Mouse (Mus musculus): Measurements from ENCODE around the gene Ccn6. TPM values are rescaled to one million over a fixed set of nuclear protein-coding genes. Genes with fewer than 3 reads are reported as not detected.

Gene Ccn6
- polyA plus RNA-seq, 1 experiment from 2014 or later, result 0.24 TPM

DNA sequence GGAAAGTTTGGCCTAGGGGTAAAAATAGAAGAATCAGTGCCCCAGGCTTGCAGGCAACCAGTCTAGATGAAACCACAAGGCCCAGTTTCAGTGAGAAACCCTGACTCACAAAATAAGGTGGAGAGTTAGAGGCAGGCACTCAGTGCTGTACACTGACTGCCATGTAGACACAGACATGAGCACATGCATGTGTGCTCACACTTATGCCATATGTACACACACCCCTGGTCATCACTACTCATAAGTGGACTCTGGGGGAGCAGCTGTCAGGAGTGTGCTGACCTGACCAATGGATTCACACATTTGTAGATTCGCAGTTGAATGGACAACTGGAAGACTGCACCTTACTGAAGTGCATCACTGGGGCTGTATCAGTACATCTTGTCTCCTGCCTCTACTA is 2.2 kb downstream of the Ccn6 start:
- H3K27ac ChIP-seq (replicated peaks in 1 of 2; ENCODE audit: control insufficient read depth in 1 of 2, insufficient read depth in 1 of 2, low read depth in 2 of 2, low read length in 2 of 2), result no peak overlapping the region
- no peaks in the 10 kb centered on the region for H3K36me3 ChIP-seq (ENCODE audit: control insufficient read depth, insufficient read depth, low read length)
- H3K27me3 ChIP-seq (ENCODE audit: control insufficient read depth, insufficient read depth, low read length), result no peaks in the 10 kb centered on the region
- ATAC-seq (ENCODE audit: insufficient number of reproducible peaks, insufficient read depth, low FRiP score, low read depth), result no peak
- H3K9me3 ChIP-seq (ENCODE audit: control insufficient read depth, low read length), result no peaks in the 10 kb centered on the region
- no peak overlapping the region for H3K4me3 ChIP-seq (ENCODE audit: control insufficient read depth in 1 of 2, insufficient read depth in 1 of 2, low read depth in 1 of 2, low read length in 2 of 2)
- H3K9ac ChIP-seq (ENCODE audit: low read length), result no peak overlapping the region
- 88% methylated on average over 1 of the region's 1 CpGs for WGBS
- peaks cover 3 to 11% of the 10 kb centered on the region in 2 experiments; a peak in 3 of 4 replicates for H3K4me1 ChIP-seq (ENCODE audit: control insufficient read depth in 2 of 2, insufficient read depth in 2 of 2, low read length in 2 of 2)
- no peak overlapping the region for H3K4me2 ChIP-seq (ENCODE audit: low read length)

DNA sequence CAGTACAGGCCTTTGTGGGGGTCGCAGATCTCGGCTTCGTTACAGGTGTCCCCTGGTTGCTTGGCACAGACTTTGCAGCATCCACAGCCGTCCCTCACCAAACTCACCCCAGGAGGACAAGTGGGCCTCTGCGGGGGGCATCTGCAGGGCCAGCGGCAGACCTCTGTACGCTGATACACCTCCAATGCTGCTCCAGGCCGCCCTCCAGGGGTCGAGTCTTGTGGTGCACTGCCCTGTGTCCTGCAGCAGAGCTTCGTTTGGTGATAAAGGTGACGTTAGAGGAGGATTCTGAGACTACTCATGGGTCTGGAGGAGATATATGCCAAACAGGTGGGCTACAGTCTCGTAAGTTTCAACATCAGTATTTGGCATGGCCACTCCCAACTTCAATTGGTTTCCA is 5.3 kb downstream of the Ccn6 start:
- Histone ChIP-seq H3K9ac (ENCODE audit: low read length) (no peak overlapping the region), H3K27ac (replicated peaks in 1 of 2; ENCODE audit: control insufficient read depth in 1 of 2, insufficient read depth in 1 of 2, low read depth in 2 of 2, low read length in 2 of 2) (no peak overlapping the region), H3K4me1 (ENCODE audit: control insufficient read depth in 2 of 2, insufficient read depth in 2 of 2, low read length in 2 of 2) (peaks cover 0 to 5% of the 10 kb centered on the region in 2 experiments; a peak in 2 of 4 replicates), H3K4me3 (ENCODE audit: control insufficient read depth in 1 of 2, insufficient read depth in 1 of 2, low read depth in 1 of 2, low read length in 2 of 2) (no peak overlapping the region), H3K27me3 (ENCODE audit: control insufficient read depth, insufficient read depth, low read length) (no peaks in the 10 kb centered on the region), H3K36me3 (ENCODE audit: control insufficient read depth, insufficient read depth, low read length) (no peaks in the 10 kb centered on the region), H3K4me2 (ENCODE audit: low read length) (no peak overlapping the region), H3K9me3 (ENCODE audit: control insufficient read depth, low read length) (no peaks in the 10 kb centered on the region)
- WGBS, result 50% methylated on average over 12 of the region's 12 CpGs
- ATAC-seq (ENCODE audit: insufficient number of reproducible peaks, insufficient read depth, low FRiP score, low read depth), result no peak

DNA sequence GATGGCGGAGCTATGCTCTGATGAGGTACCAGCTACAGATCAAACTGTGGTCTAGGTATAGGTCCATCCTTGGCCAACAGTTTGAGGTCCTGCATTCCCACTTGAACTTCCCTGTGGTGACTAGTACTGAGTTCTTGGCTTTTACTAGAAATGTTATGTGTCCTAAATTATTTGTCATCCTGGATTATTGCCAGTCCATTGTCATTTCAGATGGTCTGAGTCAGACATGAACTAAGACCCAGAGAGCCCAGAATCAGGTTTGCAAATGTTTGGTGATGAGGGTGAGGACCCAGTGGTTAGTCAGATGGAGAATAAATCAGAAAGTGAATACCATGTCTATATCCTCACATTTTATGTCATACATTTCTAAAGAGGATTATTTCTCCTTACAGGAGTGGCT is 6.3 kb downstream of the Ccn6 start:
- Histone ChIP-seq H3K9ac (ENCODE audit: low read length) (no peak overlapping the region), H3K36me3 (ENCODE audit: control insufficient read depth, insufficient read depth, low read length) (no peaks in the 10 kb centered on the region), H3K27ac (replicated peaks in 1 of 2; ENCODE audit: control insufficient read depth in 1 of 2, insufficient read depth in 1 of 2, low read depth in 2 of 2, low read length in 2 of 2) (no peak overlapping the region), H3K27me3 (ENCODE audit: control insufficient read depth, insufficient read depth, low read length) (no peaks in the 10 kb centered on the region), H3K4me3 (ENCODE audit: control insufficient read depth in 1 of 2, insufficient read depth in 1 of 2, low read depth in 1 of 2, low read length in 2 of 2) (no peak overlapping the region), H3K4me2 (ENCODE audit: low read length) (no peak overlapping the region), H3K9me3 (ENCODE audit: control insufficient read depth, low read length) (no peaks in the 10 kb centered on the region), H3K4me1 (ENCODE audit: control insufficient read depth in 2 of 2, insufficient read depth in 2 of 2, low read length in 2 of 2) (no peaks in the 10 kb centered on the region)
- ATAC-seq (ENCODE audit: insufficient number of reproducible peaks, insufficient read depth, low FRiP score, low read depth), result no peak
- WGBS, result 91% methylated on average over 1 of the region's 1 CpGs

DNA sequence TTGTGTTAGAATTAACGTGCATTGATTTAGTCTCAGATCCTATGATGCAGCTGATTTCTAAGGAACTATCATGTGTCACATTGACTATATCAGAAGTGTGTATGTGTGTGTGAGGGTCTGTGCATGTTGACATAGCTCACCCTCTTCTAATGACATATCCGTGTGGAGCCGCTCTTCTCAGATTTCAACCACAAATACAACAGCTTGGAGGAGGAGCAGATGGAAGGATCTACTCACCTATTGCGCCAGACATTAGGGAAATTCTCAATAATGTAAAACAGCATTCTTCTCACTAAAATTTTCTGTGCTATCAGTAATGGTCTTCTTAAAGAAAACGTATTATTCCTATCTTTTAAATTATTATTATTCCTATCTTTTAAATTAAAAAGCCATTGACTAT is 6.9 kb downstream of the Ccn6 start:
- Histone ChIP-seq H3K9ac (ENCODE audit: low read length) (no peak overlapping the region), H3K4me2 (ENCODE audit: low read length) (no peak overlapping the region), H3K36me3 (ENCODE audit: control insufficient read depth, insufficient read depth, low read length) (no peaks in the 10 kb centered on the region), H3K4me1 (ENCODE audit: control insufficient read depth in 2 of 2, insufficient read depth in 2 of 2, low read length in 2 of 2) (no peaks in the 10 kb centered on the region), H3K27ac (replicated peaks in 1 of 2; ENCODE audit: control insufficient read depth in 1 of 2, insufficient read depth in 1 of 2, low read depth in 2 of 2, low read length in 2 of 2) (no peak overlapping the region), H3K9me3 (ENCODE audit: control insufficient read depth, low read length) (no peaks in the 10 kb centered on the region), H3K27me3 (ENCODE audit: control insufficient read depth, insufficient read depth, low read length) (no peaks in the 10 kb centered on the region), H3K4me3 (ENCODE audit: control insufficient read depth in 1 of 2, insufficient read depth in 1 of 2, low read depth in 1 of 2, low read length in 2 of 2) (no peak overlapping the region)
- 87% methylated on average over 5 of the region's 5 CpGs for WGBS
- ATAC-seq (ENCODE audit: insufficient number of reproducible peaks, insufficient read depth, low FRiP score, low read depth), result no peak

DNA sequence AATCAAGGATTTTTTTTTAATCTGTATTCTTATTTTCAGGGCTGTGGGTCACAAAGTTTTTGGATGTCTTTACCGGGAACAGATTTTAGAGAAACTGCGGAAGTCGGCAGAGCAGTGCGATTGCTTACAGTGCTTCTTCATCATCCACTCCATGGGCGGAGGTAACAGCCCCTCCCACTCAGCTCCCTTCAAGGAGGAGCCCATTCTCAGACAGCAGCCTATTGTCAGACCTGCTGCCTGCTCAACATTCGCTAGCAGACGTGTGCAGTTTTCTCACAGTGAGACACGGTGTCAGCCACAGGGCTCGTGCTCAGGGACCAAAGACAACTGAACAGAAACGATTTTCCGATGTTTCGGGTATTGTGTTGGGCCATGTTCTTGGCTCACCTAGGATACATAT is 21.4 kb downstream of the Ccn6 start:
- no peaks in the 10 kb centered on the region for H3K4me1 ChIP-seq (ENCODE audit: control insufficient read depth in 2 of 2, insufficient read depth in 2 of 2, low read length in 2 of 2)
- no peaks in the 10 kb centered on the region for H3K27me3 ChIP-seq (ENCODE audit: control insufficient read depth, insufficient read depth, low read length)
- H3K36me3 ChIP-seq (ENCODE audit: control insufficient read depth, insufficient read depth, low read length), result peaks cover 79% of the 10 kb centered on the region
- WGBS, result 90% methylated on average over 12 of the region's 12 CpGs
- no peaks in the 10 kb centered on the region for H3K9me3 ChIP-seq (ENCODE audit: control insufficient read depth, low read length)
- no peak overlapping the region for H3K9ac ChIP-seq (ENCODE audit: low read length)
- no peak overlapping the region for H3K4me3 ChIP-seq (ENCODE audit: control insufficient read depth in 1 of 2, insufficient read depth in 1 of 2, low read depth in 1 of 2, low read length in 2 of 2)
- no peak for ATAC-seq (ENCODE audit: insufficient number of reproducible peaks, insufficient read depth, low FRiP score, low read depth)
- no peak overlapping the region for H3K4me2 ChIP-seq (ENCODE audit: low read length)
- no peak overlapping the region for H3K27ac ChIP-seq (replicated peaks in 1 of 2; ENCODE audit: control insufficient read depth in 1 of 2, insufficient read depth in 1 of 2, low read depth in 2 of 2, low read length in 2 of 2)

DNA sequence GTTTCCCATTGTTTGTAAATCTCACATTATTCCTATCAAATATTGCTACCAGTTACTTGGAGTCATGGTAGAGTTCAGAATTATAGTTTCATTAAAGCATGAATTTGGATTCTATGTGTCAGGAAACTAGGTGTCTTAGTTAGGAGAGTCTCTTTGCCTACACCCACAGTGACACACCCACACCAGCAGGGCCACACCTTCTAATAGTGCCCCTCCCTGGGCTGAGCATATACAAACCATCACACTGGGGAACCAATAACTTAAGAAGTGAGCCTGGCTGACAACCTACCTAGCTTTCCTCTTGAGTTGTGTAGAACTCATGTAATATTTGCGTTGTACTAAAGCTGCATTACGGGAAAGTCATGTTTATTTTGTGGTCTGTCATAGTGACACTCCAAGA is 22.2 kb downstream of the Ccn6 start:
- no peak overlapping the region for H3K4me3 ChIP-seq (ENCODE audit: control insufficient read depth in 1 of 2, insufficient read depth in 1 of 2, low read depth in 1 of 2, low read length in 2 of 2)
- no peak overlapping the region for H3K9ac ChIP-seq (ENCODE audit: low read length)
- no peak overlapping the region for H3K4me2 ChIP-seq (ENCODE audit: low read length)
- no peaks in the 10 kb centered on the region for H3K4me1 ChIP-seq (ENCODE audit: control insufficient read depth in 2 of 2, insufficient read depth in 2 of 2, low read length in 2 of 2)
- H3K9me3 ChIP-seq (ENCODE audit: control insufficient read depth, low read length), result no peaks in the 10 kb centered on the region
- WGBS, result 93% methylated on average over 2 of the region's 2 CpGs
- ATAC-seq (ENCODE audit: insufficient number of reproducible peaks, insufficient read depth, low FRiP score, low read depth), result no peak
- H3K36me3 ChIP-seq (ENCODE audit: control insufficient read depth, insufficient read depth, low read length), result peaks cover 78% of the 10 kb centered on the region
- no peaks in the 10 kb centered on the region for H3K27me3 ChIP-seq (ENCODE audit: control insufficient read depth, insufficient read depth, low read length)
- no peak overlapping the region for H3K27ac ChIP-seq (replicated peaks in 1 of 2; ENCODE audit: control insufficient read depth in 1 of 2, insufficient read depth in 1 of 2, low read depth in 2 of 2, low read length in 2 of 2)

DNA sequence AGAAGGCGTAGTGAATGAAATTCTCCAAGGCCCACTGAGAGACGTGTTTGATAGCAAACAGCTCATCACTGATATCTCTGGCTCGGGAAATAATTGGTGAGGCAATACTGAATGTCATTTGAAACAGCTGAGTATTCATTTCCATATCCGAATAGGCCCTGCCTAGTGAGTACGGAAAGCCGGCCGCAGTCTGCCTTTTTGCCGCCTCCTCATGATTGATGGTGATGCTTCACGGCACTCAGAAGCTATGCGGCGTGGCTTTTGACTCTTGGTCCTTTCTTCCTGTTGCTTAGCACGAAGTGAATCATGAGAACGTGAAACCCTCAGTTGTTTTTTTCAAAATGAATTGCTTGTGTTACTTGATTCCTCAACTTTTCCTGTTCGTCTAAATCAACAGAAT is 22.8 kb downstream of the Ccn6 start:
- H3K27ac ChIP-seq (replicated peaks in 1 of 2; ENCODE audit: control insufficient read depth in 1 of 2, insufficient read depth in 1 of 2, low read depth in 2 of 2, low read length in 2 of 2), result no peak overlapping the region
- H3K9me3 ChIP-seq (ENCODE audit: control insufficient read depth, low read length), result no peaks in the 10 kb centered on the region
- H3K4me1 ChIP-seq (ENCODE audit: control insufficient read depth in 2 of 2, insufficient read depth in 2 of 2, low read length in 2 of 2), result no peaks in the 10 kb centered on the region
- no peak for ATAC-seq (ENCODE audit: insufficient number of reproducible peaks, insufficient read depth, low FRiP score, low read depth)
- H3K4me2 ChIP-seq (ENCODE audit: low read length), result no peak overlapping the region
- H3K36me3 ChIP-seq (ENCODE audit: control insufficient read depth, insufficient read depth, low read length), result peaks cover 72% of the 10 kb centered on the region
- 91% methylated on average over 14 of the region's 14 CpGs for WGBS
- no peaks in the 10 kb centered on the region for H3K27me3 ChIP-seq (ENCODE audit: control insufficient read depth, insufficient read depth, low read length)
- H3K4me3 ChIP-seq (ENCODE audit: control insufficient read depth in 1 of 2, insufficient read depth in 1 of 2, low read depth in 1 of 2, low read length in 2 of 2), result no peak overlapping the region
- no peak overlapping the region for H3K9ac ChIP-seq (ENCODE audit: low read length)

DNA sequence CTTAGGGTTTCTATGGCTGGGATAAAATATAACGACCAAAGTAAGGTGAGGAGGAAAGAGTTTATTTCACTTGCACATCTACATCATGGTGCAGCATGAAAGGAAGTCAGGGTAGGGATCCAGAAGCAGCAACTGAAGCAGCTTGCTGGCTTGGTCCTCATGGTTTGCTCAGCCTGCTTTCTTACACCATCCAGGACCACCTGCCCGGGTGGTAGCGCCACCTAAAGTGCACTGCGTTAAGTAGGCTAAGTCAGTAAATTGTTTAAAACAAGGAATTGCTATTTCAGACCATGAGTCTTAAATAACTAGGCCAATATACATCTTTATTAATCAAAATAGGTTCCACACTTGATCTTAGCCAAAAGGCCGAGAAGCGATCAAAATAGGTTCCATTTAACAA is 24.8 kb downstream of the Ccn6 start:
- Histone ChIP-seq H3K36me3 (ENCODE audit: control insufficient read depth, insufficient read depth, low read length) (peaks cover 54% of the 10 kb centered on the region), H3K4me1 (ENCODE audit: control insufficient read depth in 2 of 2, insufficient read depth in 2 of 2, low read length in 2 of 2) (peaks cover 0 to 5% of the 10 kb centered on the region in 2 experiments; a peak in 1 of 4 replicates)
- 85% methylated on average over 6 of the region's 6 CpGs for WGBS

More for the DNA sequence above, 24.8 kb downstream of the Ccn6 start:
- H3K27ac ChIP-seq (replicated peaks in 1 of 2; ENCODE audit: control insufficient read depth in 1 of 2, insufficient read depth in 1 of 2, low read depth in 2 of 2, low read length in 2 of 2), result no peak overlapping the region
- H3K9me3 ChIP-seq (ENCODE audit: control insufficient read depth, low read length), result no peaks in the 10 kb centered on the region
- no peak overlapping the region for H3K4me3 ChIP-seq (ENCODE audit: control insufficient read depth in 1 of 2, insufficient read depth in 1 of 2, low read depth in 1 of 2, low read length in 2 of 2)
- no peak for ATAC-seq (ENCODE audit: insufficient number of reproducible peaks, insufficient read depth, low FRiP score, low read depth)
- H3K27me3 ChIP-seq (ENCODE audit: control insufficient read depth, insufficient read depth, low read length), result no peaks in the 10 kb centered on the region
- H3K4me2 ChIP-seq (ENCODE audit: low read length), result no peak overlapping the region
- H3K9ac ChIP-seq (ENCODE audit: low read length), result no peak overlapping the region

Measured in heart, embryonic 14.5 days (tissue).